Mouse (Mus musculus) myocyte (in vitro differentiated cells): ENCODE measurements at regions not wholly inside any gene's neighbourhood (a gene's known extent, or its start where the extent isn't known, plus 50 kb on each side); places are given as distances from the start of the nearest gene placed in this dataset.

Source experiments
- H3K27me3 ChIP-seq: one replicate; pipeline ENCODE4 v1.6.1; 2011; ENCODE audit not compliant: control insufficient read depth, insufficient read depth, insufficient read length
- H3K36me3 ChIP-seq: one replicate; pipeline ENCODE4 v1.6.1; 2011; ENCODE audit not compliant: control insufficient read depth, insufficient read depth
- H3K4me2 ChIP-seq: one replicate; pipeline ENCODE4 v1.6.1; 2011; ENCODE audit warnings: low read depth, control low read depth
- H3K4me3 ChIP-seq: one replicate; pipeline ENCODE4 v1.5.1; 2011; ENCODE audit warnings: mild to moderate bottlenecking, control low read depth, moderate library complexity
- H3K79me2 ChIP-seq: one replicate; pipeline ENCODE4 v1.6.1; 2011; ENCODE audit not compliant: control insufficient read depth, insufficient read depth
- H3ac ChIP-seq: one replicate; pipeline ENCODE4 v1.6.1; 2011; ENCODE audit not compliant: control insufficient read depth, insufficient read length
- CEBPB ChIP-seq: IDR thresholded peaks from 2 replicates; pipeline ENCODE4 v1.6.1; 2011; ENCODE audit warnings: mild to moderate bottlenecking, moderate library complexity; ENCODE audit not compliant: poor library complexity, insufficient read depth, severe bottlenecking
- E2F4 ChIP-seq: IDR thresholded peaks from one replicate; pipeline ENCODE4 v1.6.1; 2011; ENCODE audit warnings: mild to moderate bottlenecking, control low read depth, moderate library complexity; ENCODE audit not compliant: insufficient read depth
- MAX ChIP-seq: IDR thresholded peaks from one replicate; pipeline ENCODE4 v1.6.1; 2011; ENCODE audit warnings: low read depth, mild to moderate bottlenecking, control low read depth
- MYOD1 ChIP-seq, 3 experiments: IDR thresholded peaks; one replicate each; pipeline ENCODE4 v1.6.1; 2011; ENCODE audit warnings: control low read depth in 2 of 3, low read depth in 2 of 3, mild to moderate bottlenecking in 2 of 3, moderate library complexity in 1 of 3; ENCODE audit not compliant: insufficient read length in 2 of 3, control insufficient read depth in 1 of 3
- MYOG ChIP-seq, 3 experiments: IDR thresholded peaks; one replicate each; pipeline ENCODE4 v1.6.1; 2011; ENCODE audit warnings: control low read depth in 2 of 3, low read depth in 2 of 3, mild to moderate bottlenecking in 2 of 3; ENCODE audit not compliant: insufficient read length in 2 of 3, control insufficient read depth in 1 of 3, insufficient read depth in 1 of 3
- POLR2A ChIP-seq: IDR thresholded peaks from one replicate; pipeline ENCODE4 v1.6.1; 2011; ENCODE audit warnings: low read depth, mild to moderate bottlenecking, control low read depth, moderate library complexity; ENCODE audit not compliant: insufficient read length
- POLR2AphosphoS2 ChIP-seq: IDR thresholded peaks from one replicate; pipeline ENCODE4 v1.6.1; 2011; ENCODE audit warnings: low read depth, control low read depth; ENCODE audit not compliant: insufficient read length
- REST ChIP-seq: IDR thresholded peaks from one replicate; pipeline ENCODE4 v1.6.1; 2011; ENCODE audit warnings: mild to moderate bottlenecking, control low read depth, moderate library complexity; ENCODE audit not compliant: insufficient read depth, insufficient read length
- SRF ChIP-seq: IDR thresholded peaks from one replicate; pipeline ENCODE4 v1.6.1; 2011; ENCODE audit warnings: low read depth; ENCODE audit not compliant: control insufficient read depth, insufficient read length
- TCF12 ChIP-seq: IDR thresholded peaks from one replicate; pipeline ENCODE4 v1.6.1; 2011; ENCODE audit warnings: mild to moderate bottlenecking, control low read depth; ENCODE audit not compliant: poor library complexity, insufficient read depth, severe bottlenecking
- TCF3 ChIP-seq: IDR thresholded peaks from one replicate; pipeline ENCODE4 v1.6.1; 2011; ENCODE audit warnings: low read depth, control low read depth; ENCODE audit not compliant: insufficient read length
- USF1 ChIP-seq: IDR thresholded peaks from one replicate; pipeline ENCODE4 v1.6.1; 2011; ENCODE audit warnings: low read depth, mild to moderate bottlenecking, control low read depth, moderate library complexity

- Histone ChIP-seq H3ac (no peak overlapping the region), H3K4me2 (no peak overlapping the region), H3K27me3 (no peaks in the 10 kb centered on the region), H3K4me3 (no peak overlapping the region), H3K79me2 (no peaks in the 10 kb centered on the region), H3K36me3 (no peaks in the 10 kb centered on the region)
- TF ChIP-seq REST (no peak), TCF12 (no peak), MAX (no peak), POLR2AphosphoS2 (no peak), MYOG (IDR thresholded peaks at IDR 0.05; ENCODE audit: control insufficient read depth in 1 of 3, insufficient read depth in 1 of 3, insufficient read length in 2 of 3, low read depth in 2 of 3) (no peak), TCF3 (no peak), MYOD1 (IDR thresholded peaks at IDR 0.05; ENCODE audit: control insufficient read depth in 1 of 3, insufficient read length in 2 of 3, low read depth in 2 of 3) (no peak), USF1 (no peak), E2F4 (no peak)
Observed at GRCm38 (mm10) chr1:145065255-145065854, 290.1 kb upstream of the Rgs18 start.

GRCm38 (mm10) chr1:145064384-145064783 is 289.1 kb upstream of the Rgs18 start:
- TF ChIP-seq MAX, result no peak
- H3ac ChIP-seq, result no peak overlapping the region
- no peaks in the 10 kb centered on the region for H3K27me3 ChIP-seq
- H3K79me2 ChIP-seq, result no peaks in the 10 kb centered on the region
- no peak overlapping the region for H3K4me3 ChIP-seq
- no peak overlapping the region for H3K4me2 ChIP-seq
- H3K36me3 ChIP-seq, result no peaks in the 10 kb centered on the region

- H3K36me3 ChIP-seq, result no peaks in the 10 kb centered on the region
- H3K79me2 ChIP-seq, result no peaks in the 10 kb centered on the region
- no peak overlapping the region for H3K4me3 ChIP-seq
- no peak overlapping the region for H3ac ChIP-seq
- H3K27me3 ChIP-seq, result no peaks in the 10 kb centered on the region
- no peak overlapping the region for H3K4me2 ChIP-seq
- TF ChIP-seq E2F4, result no peak
- no peak for TF ChIP-seq USF1
- TF ChIP-seq CEBPB, result no peak
- TF ChIP-seq MYOD1 (IDR thresholded peaks at IDR 0.05; ENCODE audit: control insufficient read depth in 1 of 3, insufficient read length in 2 of 3, low read depth in 2 of 3), result no peak
- TF ChIP-seq TCF12, result no peak
- no peak for TF ChIP-seq MYOG (IDR thresholded peaks at IDR 0.05; ENCODE audit: control insufficient read depth in 1 of 3, insufficient read depth in 1 of 3, insufficient read length in 2 of 3, low read depth in 2 of 3)
- no peak for TF ChIP-seq MAX
- TF ChIP-seq TCF3, result no peak
- no peak for TF ChIP-seq REST
Observed at GRCm38 (mm10) chr1:145015623-145016022, 240.4 kb upstream of the Rgs18 start.

- Histone ChIP-seq H3K79me2 (no peaks in the 10 kb centered on the region), H3K4me3 (no peak overlapping the region), H3K27me3 (no peaks in the 10 kb centered on the region), H3K36me3 (no peaks in the 10 kb centered on the region), H3K4me2 (no peak overlapping the region), H3ac (no peak overlapping the region)
- no peak for TF ChIP-seq USF1
Observed at GRCm38 (mm10) chr1:145010833-145011232, 235.6 kb upstream of the Rgs18 start.

- H3K79me2 ChIP-seq, result no peaks in the 10 kb centered on the region
- H3K4me2 ChIP-seq, result peak overlapping the region; percentile 80
- no peaks in the 10 kb centered on the region for H3K27me3 ChIP-seq
- H3K36me3 ChIP-seq, result no peaks in the 10 kb centered on the region
- no peak overlapping the region for H3ac ChIP-seq
- TF ChIP-seq POLR2A (no peak), TCF12 (no peak), E2F4 (no peak), REST (no peak), POLR2AphosphoS2 (no peak), USF1 (no peak), MAX (no peak), MYOD1 (IDR thresholded peaks at IDR 0.05; ENCODE audit: control insufficient read depth in 1 of 3, insufficient read length in 2 of 3, low read depth in 2 of 3) (no peak), CEBPB (no peak), SRF (no peak), TCF3 (no peak), MYOG (IDR thresholded peaks at IDR 0.05; ENCODE audit: control insufficient read depth in 1 of 3, insufficient read depth in 1 of 3, insufficient read length in 2 of 3, low read depth in 2 of 3) (no peak)
- H3K4me3 ChIP-seq, result no peak overlapping the region
Observed at GRCm38 (mm10) chr1:144978167-144978566, 202.9 kb upstream of the Rgs18 start.

- Histone ChIP-seq H3K79me2 (no peaks in the 10 kb centered on the region), H3K4me3 (no peak overlapping the region), H3K36me3 (no peaks in the 10 kb centered on the region), H3ac (no peak overlapping the region), H3K27me3 (no peaks in the 10 kb centered on the region), H3K4me2 (no peak overlapping the region)
- TF ChIP-seq E2F4, result no peak
- TF ChIP-seq POLR2A, result no peak
- TF ChIP-seq USF1, result no peak
- no peak for TF ChIP-seq TCF12
- TF ChIP-seq POLR2AphosphoS2, result no peak
Observed at GRCm38 (mm10) chr1:144965736-144966135, 190.5 kb upstream of the Rgs18 start.
